Mouse (Mus musculus) intestine, postnatal 0 days (tissue): ENCODE measurements at regions not wholly inside any gene's neighbourhood (a gene's known extent, or its start where the extent isn't known, plus 50 kb on each side); places are given as distances from the start of the nearest gene placed in this dataset.

Source experiments
- ATAC-seq: fragments of 200-750 bp; cut with Nextera tagmentation; 2 replicates; pipeline ENCODE4 v1.8.0; 2017; ENCODE audit warnings: mild to moderate bottlenecking, moderate TSS enrichment, moderate library complexity
- H3K27ac ChIP-seq: fragments of 300-500 bp; sonication (generic); 2 replicates; pipeline ENCODE4 v1.5.1; 2014; ENCODE audit warnings: mild to moderate bottlenecking, low read depth, low read length, moderate library complexity
- H3K27me3 ChIP-seq: fragments of 300-500 bp; sonication (generic); replicated peaks from 2 replicates; pipeline ENCODE4 v1.6.1; 2014; ENCODE audit warnings: low read length, mixed read lengths; ENCODE audit not compliant: control insufficient read depth, insufficient read depth
- H3K36me3 ChIP-seq: fragments of 300-500 bp; sonication (generic); 2 replicates; pipeline ENCODE4 v1.6.1; 2014; ENCODE audit warnings: mild to moderate bottlenecking, moderate library complexity; ENCODE audit not compliant: control insufficient read depth, insufficient read depth
- H3K4me1 ChIP-seq: fragments of 300-500 bp; sonication (generic); replicated peaks from 2 replicates; pipeline ENCODE4 v1.6.1; 2014; ENCODE audit warnings: antibody characterized with exemption, low read length, mixed read lengths; ENCODE audit not compliant: control insufficient read depth, insufficient read depth
- H3K4me2 ChIP-seq: fragments of 300-500 bp; sonication (generic); replicated peaks from 2 replicates; pipeline ENCODE4 v1.6.1; 2014; ENCODE audit warnings: low read depth, mild to moderate bottlenecking, moderate library complexity
- H3K4me3 ChIP-seq: fragments of 300-500 bp; sonication (generic); 2 replicates; pipeline ENCODE4 v1.5.1; 2014; ENCODE audit warnings: low read depth, low read length
- H3K9ac ChIP-seq: fragments of 300-500 bp; sonication (generic); 2 replicates; pipeline ENCODE4 v1.6.1; 2014; ENCODE audit warnings: mild to moderate bottlenecking, low read depth, low read length
- H3K9me3 ChIP-seq: fragments of 300-500 bp; sonication (generic); 2 replicates; pipeline ENCODE4 v1.6.1; 2016; ENCODE audit warnings: mixed run types; ENCODE audit not compliant: control insufficient read depth
- CTCF ChIP-seq: sonication (generic); IDR thresholded peaks from 2 replicates; pipeline ENCODE4 v1.5.1; 2016; ENCODE audit warnings: low read depth, mild to moderate bottlenecking, control low read depth, antibody characterized with exemption, moderate library complexity
- WGBS: fragments of 180-500 bp; shearing (Covaris S2); extraction: QIAGEN DNeasy Blood & Tissue Kit; methylation state at CpG from one replicate; pipeline ENCODE4 v1.1.7; 2014; 5-methylcytosine and 5-hydroxymethylcytosine counted together

GRCm38 (mm10) chr9:61841222-61841621, 73.1 kb downstream of the Rplp1 start:
- Histone ChIP-seq H3K9ac (no peak overlapping the region), H3K27me3 (no peaks in the 10 kb centered on the region), H3K9me3 (no peaks in the 10 kb centered on the region), H3K27ac (no peak overlapping the region), H3K4me2 (no peak overlapping the region), H3K36me3 (no peaks in the 10 kb centered on the region), H3K4me3 (no peak overlapping the region), H3K4me1 (no peaks in the 10 kb centered on the region)
- ATAC-seq: no peak
- TF ChIP-seq CTCF: no peak
- 61% methylated on average over 8 of the region's 8 CpGs for WGBS

GRCm38 (mm10) chr9:61840353-61840752, 74.0 kb downstream of the Rplp1 start:
- Histone ChIP-seq H3K36me3 (no peaks in the 10 kb centered on the region), H3K27me3 (no peaks in the 10 kb centered on the region), H3K9ac (no peak overlapping the region), H3K4me2 (no peak overlapping the region), H3K4me3 (no peak overlapping the region), H3K27ac (no peak overlapping the region), H3K9me3 (no peaks in the 10 kb centered on the region), H3K4me1 (no peaks in the 10 kb centered on the region)
- no peak for TF ChIP-seq CTCF
- 31% methylated on average over 7 of the region's 7 CpGs for WGBS
- no peak for ATAC-seq

- ATAC-seq: no peak
Observed at GRCm38 (mm10) chr9:61833226-61833625, 81.1 kb downstream of the Rplp1 start.

GRCm38 (mm10) chr9:61830236-61830635, 84.1 kb downstream of the Rplp1 start:
- no peaks in the 10 kb centered on the region for H3K4me1 ChIP-seq
- H3K9me3 ChIP-seq: no peaks in the 10 kb centered on the region
- TF ChIP-seq CTCF: peak; percentile 94
- H3K36me3 ChIP-seq: no peaks in the 10 kb centered on the region
- H3K4me2 ChIP-seq: no peak overlapping the region
- no peak overlapping the region for H3K4me3 ChIP-seq
- no peaks in the 10 kb centered on the region for H3K27me3 ChIP-seq
- H3K9ac ChIP-seq: no peak overlapping the region
- 70% methylated on average over 7 of the region's 7 CpGs for WGBS
- H3K27ac ChIP-seq: no peak overlapping the region
- no peak for ATAC-seq

More at GRCm38 (mm10) chr9:61833226-61833625, 81.1 kb downstream of the Rplp1 start:
- Histone ChIP-seq H3K4me1 (no peaks in the 10 kb centered on the region), H3K36me3 (no peaks in the 10 kb centered on the region), H3K9me3 (no peaks in the 10 kb centered on the region), H3K27me3 (no peaks in the 10 kb centered on the region), H3K4me3 (no peak overlapping the region), H3K27ac (no peak overlapping the region), H3K9ac (no peak overlapping the region), H3K4me2 (no peak overlapping the region)
- WGBS: 78% methylated on average over 9 of the region's 9 CpGs
- no peak for TF ChIP-seq CTCF

- ATAC-seq: no peak
- Histone ChIP-seq H3K36me3 (no peaks in the 10 kb centered on the region), H3K4me2 (no peak overlapping the region), H3K27ac (no peak overlapping the region), H3K4me3 (no peak overlapping the region), H3K4me1 (no peaks in the 10 kb centered on the region), H3K9ac (no peak overlapping the region), H3K9me3 (no peaks in the 10 kb centered on the region), H3K27me3 (no peaks in the 10 kb centered on the region)
- 81% methylated on average over 8 of the region's 8 CpGs for WGBS
- TF ChIP-seq CTCF: no peak
Observed at GRCm38 (mm10) chr9:61829736-61830135, 84.6 kb downstream of the Rplp1 start.

DNA sequence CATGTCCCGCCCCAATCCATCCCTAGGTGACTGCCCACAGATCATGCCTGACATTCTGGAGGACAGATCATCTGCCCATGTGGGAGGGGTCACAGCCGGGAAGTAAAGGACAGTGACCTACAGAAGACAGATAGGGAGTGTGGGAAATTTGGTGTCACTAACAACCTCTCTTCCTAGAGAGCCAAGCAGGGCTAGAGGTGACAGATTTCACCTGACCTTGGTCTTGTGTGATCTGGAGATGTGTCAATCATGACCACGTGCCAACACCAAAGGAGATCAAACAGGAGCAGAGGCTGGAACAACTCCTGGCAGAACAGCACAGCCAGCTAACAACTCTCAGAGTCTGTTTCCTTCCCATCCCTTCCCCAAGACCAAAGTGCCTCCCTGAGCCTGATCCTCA, 85.0 kb downstream of the Rplp1 start:
- 82% methylated on average over 3 of the region's 3 CpGs for WGBS
- TF ChIP-seq CTCF: no peak
- Histone ChIP-seq H3K27me3 (no peaks in the 10 kb centered on the region), H3K36me3 (no peaks in the 10 kb centered on the region), H3K4me3 (no peak overlapping the region), H3K4me1 (no peaks in the 10 kb centered on the region), H3K4me2 (no peak overlapping the region), H3K9ac (no peak overlapping the region), H3K9me3 (no peaks in the 10 kb centered on the region), H3K27ac (no peak overlapping the region)
- ATAC-seq: no peak

DNA sequence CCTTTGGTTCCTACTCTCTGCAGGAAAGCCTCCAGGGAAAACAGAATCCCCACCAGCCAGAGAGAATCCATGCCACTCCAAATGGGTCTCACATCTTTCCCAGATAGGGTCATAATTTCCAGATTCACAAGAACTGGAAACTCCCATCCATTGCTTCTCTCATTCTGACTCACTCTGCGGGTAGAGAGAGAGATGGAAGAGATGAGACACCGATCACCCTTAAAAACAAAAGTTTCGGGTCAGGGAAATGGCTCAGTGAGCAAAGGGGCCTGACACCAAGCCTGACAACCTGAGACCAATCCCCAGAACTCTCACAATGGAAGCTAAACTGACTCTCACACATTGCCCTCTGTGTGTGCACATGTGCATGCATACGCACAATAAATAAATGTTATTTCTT, 86.6 kb downstream of the Rplp1 start:
- WGBS: 90% methylated on average over 4 of the region's 4 CpGs
- no peak overlapping the region for H3K4me3 ChIP-seq
- H3K9ac ChIP-seq: no peak overlapping the region
- no peak overlapping the region for H3K27ac ChIP-seq
- no peaks in the 10 kb centered on the region for H3K27me3 ChIP-seq
- no peak overlapping the region for H3K4me2 ChIP-seq
- no peaks in the 10 kb centered on the region for H3K9me3 ChIP-seq
- no peaks in the 10 kb centered on the region for H3K4me1 ChIP-seq
- no peak for ATAC-seq
- no peaks in the 10 kb centered on the region for H3K36me3 ChIP-seq
- no peak for TF ChIP-seq CTCF
